Mouse (Mus musculus) limb, embryonic 14.5 days (tissue): Measurements from ENCODE around the gene Zfp207. TPM values are rescaled to one million over a fixed set of nuclear protein-coding genes. Genes with fewer than 3 reads are reported as not detected.

Experiments
- ATAC-seq: fragments of 200-750 bp; cut with Nextera tagmentation; 2 replicates; pipeline ENCODE4 v1.8.0; 2017; ENCODE audit warnings: low read depth, moderate number of reproducible peaks, moderate TSS enrichment; ENCODE audit not compliant: low FRiP score
- DNase-seq: peaks from one replicate; pipeline ENCODE4 v3.0.0-alpha.2; 2015; ENCODE audit warnings: low spot score
- H3K27ac ChIP-seq: fragments of 300-500 bp; sonication (generic); replicated peaks from 2 replicates; pipeline ENCODE4 v1.5.1; 2014; ENCODE audit warnings: low read depth, mild to moderate bottlenecking, low read length, moderate library complexity, mixed read lengths
- H3K27me3 ChIP-seq: fragments of 300-500 bp; sonication (generic); 2 replicates; pipeline ENCODE4 v1.6.1; 2014; ENCODE audit warnings: low read length, mixed read lengths; ENCODE audit not compliant: control insufficient read depth, insufficient read depth
- H3K36me3 ChIP-seq: fragments of 300-500 bp; sonication (generic); 2 replicates; pipeline ENCODE4 v1.6.1; 2014; ENCODE audit warnings: mild to moderate bottlenecking, low read length, moderate library complexity, mixed read lengths; ENCODE audit not compliant: control insufficient read depth, insufficient read depth
- H3K4me1 ChIP-seq: fragments of 300-500 bp; sonication (generic); 2 replicates; pipeline ENCODE4 v1.6.1; 2014; ENCODE audit warnings: antibody characterized with exemption, low read length, mixed read lengths; ENCODE audit not compliant: control insufficient read depth, insufficient read depth
- H3K4me2 ChIP-seq: fragments of 300-500 bp; sonication (generic); replicated peaks from 2 replicates; pipeline ENCODE4 v1.6.1; 2014; ENCODE audit warnings: low read depth, mild to moderate bottlenecking, low read length, moderate library complexity; ENCODE audit not compliant: severe bottlenecking
- H3K4me3 ChIP-seq: fragments of 300-500 bp; sonication (generic); replicated peaks from 2 replicates; pipeline ENCODE4 v1.5.1; 2014; ENCODE audit warnings: low read length
- H3K9ac ChIP-seq: fragments of 300-500 bp; sonication (generic); 2 replicates; pipeline ENCODE4 v1.6.1; 2014; ENCODE audit warnings: mild to moderate bottlenecking, low read depth, low read length, moderate library complexity; ENCODE audit not compliant: severe bottlenecking
- H3K9me3 ChIP-seq: fragments of 300-500 bp; sonication (generic); 2 replicates; pipeline ENCODE4 v1.6.1; 2016; ENCODE audit warnings: low read length; ENCODE audit not compliant: control insufficient read depth
- POLR2A ChIP-seq: fragments of 200-500 bp; IDR thresholded peaks from 2 replicates; pipeline ENCODE4 v1.8.0; 2012; ENCODE audit warnings: inconsistent platforms, mild to moderate bottlenecking, moderate library complexity, borderline replicate concordance; ENCODE audit not compliant: insufficient read depth, insufficient read length; ENCODE audit errors: extremely low read depth
- WGBS: fragments of 180-500 bp; shearing (Covaris S2); extraction: QIAGEN DNeasy Blood & Tissue Kit; methylation state at CpG from one replicate; pipeline ENCODE4 v1.1.7; 2014; 5-methylcytosine and 5-hydroxymethylcytosine counted together
- polyA plus RNA-seq, 2 experiments: library from polyadenylated mRNA; depleted of rRNA in 1 of 2; stranded (reverse) in 1 of 2; unstranded in 1 of 2; fragments of >200 nt; fragmentation: Nextera tagmentation in 1 of 2; extraction: Ambion mirVana in 1 of 2; gene quantifications; 2 replicates each; pipeline versions ENCODE4 v1.2.1 to v1.2.3; 2012 to 2014

The Zfp207 gene
- polyA plus RNA-seq, 2 experiments, result 237 to 274 TPM

- no peak overlapping the region for H3K9ac ChIP-seq
- DNase-seq, result no peak
Observed at GRCm38 (mm10) chr11:80430366-80430910, 47.4 kb downstream of the Zfp207 start.

GRCm38 (mm10) chr11:80446916-80447315 is 63.8 kb downstream of the Zfp207 start:
- Histone ChIP-seq H3K9ac (no peak overlapping the region), H3K4me2 (no peak overlapping the region), H3K9me3 (no peaks in the 10 kb centered on the region), H3K4me1 (no peaks in the 10 kb centered on the region), H3K4me3 (no peak overlapping the region), H3K27me3 (no peaks in the 10 kb centered on the region), H3K27ac (no peak overlapping the region), H3K36me3 (peaks cover 61% of the 10 kb centered on the region)
- no peak for DNase-seq
- no peak for TF ChIP-seq POLR2A
- ATAC-seq, result no peak
- WGBS, result 90% methylated on average over 3 of the region's 3 CpGs

More at GRCm38 (mm10) chr11:80430366-80430910, 47.4 kb downstream of the Zfp207 start:
- Histone ChIP-seq H3K4me3 (no peak overlapping the region), H3K4me1 (peaks cover 4% of the 10 kb centered on the region), H3K27me3 (no peaks in the 10 kb centered on the region), H3K4me2 (no peak overlapping the region), H3K36me3 (peaks cover 28% of the 10 kb centered on the region), H3K27ac (no peak overlapping the region), H3K9me3 (no peaks in the 10 kb centered on the region)
- no peak for TF ChIP-seq POLR2A
- 96% methylated on average over 3 of the region's 3 CpGs for WGBS
- no peak for ATAC-seq

DNA sequence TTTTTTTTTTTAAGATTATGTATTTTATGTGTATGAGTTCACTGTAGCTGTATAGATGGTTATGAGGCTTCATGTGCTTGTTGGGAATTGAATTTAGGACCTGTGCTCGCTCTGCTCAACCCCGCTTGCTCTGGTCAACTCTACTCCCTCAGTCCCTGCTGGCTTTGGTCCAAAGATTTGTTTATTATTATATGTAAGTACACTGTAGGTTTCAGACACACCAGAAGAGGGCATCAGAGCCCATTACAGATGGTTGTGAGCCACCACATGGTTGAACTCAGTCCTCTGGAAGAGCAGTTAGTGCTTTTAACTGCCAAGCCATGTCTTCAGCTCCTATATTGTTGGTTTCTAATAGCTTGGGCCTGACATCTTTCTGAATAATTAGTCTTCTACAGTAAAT is 66.8 kb downstream of the Zfp207 start:
- no peaks in the 10 kb centered on the region for H3K9me3 ChIP-seq
- DNase-seq, result peak; percentile 6
- H3K36me3 ChIP-seq, result peaks cover 60% of the 10 kb centered on the region
- TF ChIP-seq POLR2A, result no peak
- no peak overlapping the region for H3K9ac ChIP-seq
- no peak overlapping the region for H3K4me3 ChIP-seq
- WGBS, result 86% methylated on average over 2 of the region's 2 CpGs
- ATAC-seq, result no peak
- H3K27ac ChIP-seq, result no peak overlapping the region
- H3K4me2 ChIP-seq, result no peak overlapping the region
- no peaks in the 10 kb centered on the region for H3K27me3 ChIP-seq
- H3K4me1 ChIP-seq, result no peaks in the 10 kb centered on the region

DNA sequence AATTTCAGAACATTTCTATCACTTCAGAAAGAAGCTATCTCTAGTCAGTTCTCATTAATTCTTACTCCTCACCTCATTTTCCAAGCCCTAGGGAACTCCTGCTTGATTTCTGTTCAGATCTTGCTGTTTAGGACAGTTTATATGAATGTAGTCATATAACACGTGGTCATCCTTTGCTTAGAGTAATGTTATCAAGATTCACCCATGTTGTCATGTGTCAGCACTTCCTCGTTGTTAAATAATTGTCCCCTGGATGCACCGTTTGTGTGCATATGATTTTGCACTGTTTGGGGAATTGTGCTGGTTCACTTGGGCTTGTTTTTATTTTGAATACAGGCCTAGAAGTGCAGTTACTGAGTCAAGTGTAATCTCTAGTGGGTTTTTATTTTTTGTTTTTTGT is 69.2 kb downstream of the Zfp207 start:
- 93% methylated on average over 3 of the region's 3 CpGs for WGBS
- H3K4me3 ChIP-seq, result no peak overlapping the region
- no peak for DNase-seq
- TF ChIP-seq POLR2A, result no peak
- H3K4me2 ChIP-seq, result no peak overlapping the region
- no peaks in the 10 kb centered on the region for H3K27me3 ChIP-seq
- peaks cover 58% of the 10 kb centered on the region for H3K36me3 ChIP-seq
- no peak overlapping the region for H3K9ac ChIP-seq
- no peak overlapping the region for H3K27ac ChIP-seq
- no peak for ATAC-seq
- no peaks in the 10 kb centered on the region for H3K4me1 ChIP-seq
- no peaks in the 10 kb centered on the region for H3K9me3 ChIP-seq

DNA sequence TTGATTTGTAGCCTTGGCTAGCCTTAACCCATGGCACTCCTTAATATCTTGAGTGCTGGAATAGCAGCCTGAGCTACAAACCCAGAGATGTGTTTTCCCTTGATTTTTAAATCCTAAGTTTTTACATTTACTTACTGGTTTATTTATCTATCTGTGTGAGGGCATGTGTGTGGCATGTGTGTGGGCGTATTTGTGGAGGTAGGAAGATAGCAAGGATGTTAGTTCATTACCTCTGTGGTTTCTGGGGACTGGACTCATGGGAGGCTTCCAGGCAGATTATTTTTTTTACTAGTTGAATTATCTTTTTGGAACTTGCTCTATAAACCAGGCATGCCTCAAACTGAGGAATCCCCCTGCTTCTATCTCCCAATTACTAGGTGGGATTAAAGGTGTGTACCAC is 70.1 kb downstream of the Zfp207 start:
- ATAC-seq, result no peak
- no peak for DNase-seq
- H3K4me2 ChIP-seq, result no peak overlapping the region

More for the DNA sequence above, 70.1 kb downstream of the Zfp207 start:
- Histone ChIP-seq H3K4me1 (no peaks in the 10 kb centered on the region), H3K36me3 (peaks cover 59% of the 10 kb centered on the region), H3K27ac (no peak overlapping the region), H3K27me3 (no peaks in the 10 kb centered on the region), H3K4me3 (no peak overlapping the region), H3K9ac (no peak overlapping the region), H3K9me3 (no peaks in the 10 kb centered on the region)
- TF ChIP-seq POLR2A, result no peak
- WGBS, result 100% methylated on average over 1 of the region's 1 CpGs

Other genes with a start within 250 kb of the Zfp207 start
- gene Tefm, start 241.1 kb upstream of the Zfp207 start, polyA plus RNA-seq (2012; rRNA removed), result 17.2 and 19.2 TPM in 2 replicates
- 23.8 and 24.3 TPM in 2 replicates for gene Tefm, start 241.1 kb upstream of the Zfp207 start, polyA plus RNA-seq (2014; fragmentation: Nextera tagmentation; extraction: Ambion mirVana)
- 1.2 and 2.8 TPM in 2 replicates for gene Adap2, start 229.2 kb upstream of the Zfp207 start, polyA plus RNA-seq (2012; rRNA removed)
- 1.5 and 2.4 TPM in 2 replicates for gene Adap2, start 229.2 kb upstream of the Zfp207 start, polyA plus RNA-seq (2014; fragmentation: Nextera tagmentation; extraction: Ambion mirVana)
- 6.0 and 7.2 TPM in 2 replicates for gene Rnf135, start 199.4 kb upstream of the Zfp207 start, polyA plus RNA-seq (2012; rRNA removed)
- gene Rnf135, start 199.4 kb upstream of the Zfp207 start, polyA plus RNA-seq (2014; fragmentation: Nextera tagmentation; extraction: Ambion mirVana), result 6.0 and 7.2 TPM in 2 replicates
- gene Rhot1, start 174.3 kb upstream of the Zfp207 start, polyA plus RNA-seq (2012; rRNA removed), result 40.3 and 41.5 TPM in 2 replicates
- gene Rhot1, start 174.3 kb upstream of the Zfp207 start, polyA plus RNA-seq (2014; fragmentation: Nextera tagmentation; extraction: Ambion mirVana), result 55.8 and 61.3 TPM in 2 replicates
- 6.0 and 6.8 TPM in 2 replicates for gene Rhbdl3, start 82.4 kb upstream of the Zfp207 start, polyA plus RNA-seq (2012; rRNA removed)
- 4.8 and 6.1 TPM in 2 replicates for gene Rhbdl3, start 82.4 kb upstream of the Zfp207 start, polyA plus RNA-seq (2014; fragmentation: Nextera tagmentation; extraction: Ambion mirVana)
- 10.0 and 12.7 TPM in 2 replicates for gene 5730455P16Rik, start 5.2 kb upstream of the Zfp207 start, polyA plus RNA-seq (2012; rRNA removed)
- 21.7 and 22.5 TPM in 2 replicates for gene 5730455P16Rik, start 5.2 kb upstream of the Zfp207 start, polyA plus RNA-seq (2014; fragmentation: Nextera tagmentation; extraction: Ambion mirVana)
- 86.9 and 87.4 TPM in 2 replicates for gene Psmd11, start 45.3 kb downstream of the Zfp207 start, polyA plus RNA-seq (2012; rRNA removed)
- 261 and 264 TPM in 2 replicates for gene Psmd11, start 45.3 kb downstream of the Zfp207 start, polyA plus RNA-seq (2014; fragmentation: Nextera tagmentation; extraction: Ambion mirVana)
- gene Cdk5r1, start 93.7 kb downstream of the Zfp207 start, polyA plus RNA-seq (2012; rRNA removed), result 12.3 and 12.6 TPM in 2 replicates
- 2.8 and 3.0 TPM in 2 replicates for gene Cdk5r1, start 93.7 kb downstream of the Zfp207 start, polyA plus RNA-seq (2014; fragmentation: Nextera tagmentation; extraction: Ambion mirVana)